Mouse (Mus musculus): Measurements from ENCODE around the gene 4930579F01Rik. TPM values are rescaled to one million over a fixed set of nuclear protein-coding genes. Genes with fewer than 3 reads are reported as not detected.

4930579F01Rik gene
- polyA plus RNA-seq (2011; ENCODE audit: insufficient read depth, insufficient read length, low replicate concordance, missing spikeins): not detected in 2 replicates

DNA sequence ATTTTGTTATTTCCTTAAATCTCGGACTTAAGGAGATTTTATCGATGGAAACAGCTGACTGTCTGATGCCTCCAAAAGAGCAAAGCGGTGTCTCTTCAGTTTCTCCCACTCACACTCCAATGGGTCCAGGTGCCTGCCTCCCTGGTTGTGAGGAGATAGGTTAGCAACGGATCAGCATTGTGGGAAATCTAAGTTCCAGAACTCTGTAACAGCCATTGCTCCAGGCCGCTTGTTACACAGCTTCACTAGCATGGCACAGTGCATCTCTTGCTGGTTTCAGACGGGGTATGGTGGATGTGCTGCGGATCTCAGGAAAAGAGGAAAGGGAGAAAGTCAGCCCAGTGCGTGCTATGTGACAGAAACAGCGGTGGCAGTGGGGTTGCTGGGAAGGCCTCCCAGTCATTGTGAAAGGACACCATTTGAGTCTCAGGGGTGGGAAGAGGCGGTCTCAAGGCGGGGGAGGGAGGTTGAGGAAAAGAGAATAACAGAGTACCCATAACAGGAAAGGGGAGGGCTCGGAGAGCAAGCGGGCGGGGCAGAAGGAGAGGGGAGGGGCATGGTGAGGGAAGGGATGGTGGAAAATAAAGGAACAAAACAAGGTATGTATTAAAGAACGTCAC is at the start of gene 4930579F01Rik:
TSS of gene 4930579F01Rik (minus strand) at position 143 of the 620 bp plus-strand sequence.
- no peaks in the 10 kb centered on the region for H3K4me1 ChIP-seq (ENCODE audit: control insufficient read depth, insufficient read depth, low read length)
- TF ChIP-seq CTCF (IDR thresholded peaks at IDR 0.05; ENCODE audit: control insufficient read depth, insufficient read depth, low read length) (no peak), POLR2A (IDR thresholded peaks at IDR 0.05; ENCODE audit: borderline replicate concordance, control insufficient read depth, low read depth, low read length) (no peak)
- WGBS: 79% methylated on average over 15 of the region's 15 CpGs
- H3K27ac ChIP-seq (ENCODE audit: control insufficient read depth, insufficient read depth, low read depth, low read length, poor library complexity): no peak within 1 kb of the TSS
- H3K4me3 ChIP-seq (replicated peaks; ENCODE audit: control insufficient read depth, low read depth, low read length): no peak within 1 kb of the TSS

DNA sequence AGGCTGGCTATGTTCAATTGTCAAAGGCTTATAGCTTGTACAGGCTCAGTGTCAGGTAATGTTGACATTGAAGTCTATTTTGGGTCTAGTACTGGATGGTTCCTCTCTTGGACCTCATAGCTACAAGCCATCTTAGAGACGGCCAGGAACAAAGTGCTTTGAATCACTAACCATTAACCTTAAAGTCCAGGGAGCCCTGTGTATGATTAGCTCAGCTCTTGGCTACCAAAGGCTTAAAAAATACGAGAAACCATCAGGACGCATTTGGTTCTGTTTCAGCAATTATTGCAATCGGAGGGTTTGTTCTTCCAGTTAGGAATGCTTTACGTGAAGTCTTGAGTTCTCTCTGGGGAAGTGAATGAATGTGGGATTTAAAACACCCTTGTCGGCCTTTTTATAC is 49.3 kb upstream of the 4930579F01Rik start:
- WGBS: 81% methylated on average over 6 of the region's 6 CpGs
- Histone ChIP-seq H3K27ac (ENCODE audit: control insufficient read depth, insufficient read depth, low read depth, low read length, poor library complexity) (no peak overlapping the region), H3K4me1 (ENCODE audit: control insufficient read depth, insufficient read depth, low read length) (no peaks in the 10 kb centered on the region), H3K4me3 (replicated peaks; ENCODE audit: control insufficient read depth, low read depth, low read length) (no peak overlapping the region)
- TF ChIP-seq CTCF (IDR thresholded peaks at IDR 0.05; ENCODE audit: control insufficient read depth, insufficient read depth, low read length): no peak
- TF ChIP-seq POLR2A (IDR thresholded peaks at IDR 0.05; ENCODE audit: borderline replicate concordance, control insufficient read depth, low read depth, low read length): no peak

DNA sequence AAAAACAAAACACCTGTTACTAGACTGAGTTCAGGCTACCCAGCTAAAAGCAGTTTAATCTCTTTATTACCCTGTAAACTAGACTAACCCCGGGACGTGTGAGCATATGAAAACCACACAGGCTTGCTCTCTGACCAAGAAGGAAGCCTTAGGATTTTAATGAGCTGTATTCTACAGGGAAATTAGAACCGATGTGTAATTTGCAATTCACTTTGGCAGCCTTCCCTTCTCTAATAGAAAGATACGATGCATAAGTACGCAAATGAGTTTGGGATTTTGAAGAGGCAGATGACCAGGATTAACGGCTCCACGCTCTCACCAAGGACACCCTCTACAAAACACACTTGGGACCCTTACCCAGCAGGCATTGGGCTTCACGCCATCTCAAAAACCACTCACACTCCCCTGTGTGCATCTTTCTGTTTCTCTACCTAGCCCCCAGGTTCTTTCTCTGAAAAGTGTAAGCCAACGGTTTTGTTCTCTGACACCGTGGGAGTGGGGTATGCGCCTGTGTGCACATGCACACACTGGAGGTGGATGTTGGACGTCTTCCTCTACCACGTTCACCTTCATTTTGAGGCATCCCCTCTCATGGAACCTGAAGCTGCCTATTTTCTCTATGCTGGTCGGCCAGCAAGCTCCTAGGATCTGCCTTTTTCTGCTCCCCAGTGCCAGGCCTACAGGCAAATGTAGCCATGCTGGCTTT is 48.5 kb upstream of the 4930579F01Rik start:
- Histone ChIP-seq H3K4me1 (ENCODE audit: control insufficient read depth, insufficient read depth, low read length) (no peaks in the 10 kb centered on the region), H3K27ac (ENCODE audit: control insufficient read depth, insufficient read depth, low read depth, low read length, poor library complexity) (no peak overlapping the region), H3K4me3 (replicated peaks; ENCODE audit: control insufficient read depth, low read depth, low read length) (no peak overlapping the region)
- 75% methylated on average over 14 of the region's 14 CpGs for WGBS
- no peak for TF ChIP-seq CTCF (IDR thresholded peaks at IDR 0.05; ENCODE audit: control insufficient read depth, insufficient read depth, low read length)
- no peak for TF ChIP-seq POLR2A (IDR thresholded peaks at IDR 0.05; ENCODE audit: borderline replicate concordance, control insufficient read depth, low read depth, low read length)

- no peak for TF ChIP-seq POLR2A (IDR thresholded peaks at IDR 0.05; ENCODE audit: borderline replicate concordance, control insufficient read depth, low read depth, low read length)
- no peak for TF ChIP-seq CTCF (IDR thresholded peaks at IDR 0.05; ENCODE audit: control insufficient read depth, insufficient read depth, low read length)
- H3K27ac ChIP-seq (ENCODE audit: control insufficient read depth, insufficient read depth, low read depth, low read length, poor library complexity): no peak overlapping the region
- WGBS: 46% methylated on average over 6 of the region's 6 CpGs
- no peak overlapping the region for H3K4me3 ChIP-seq (replicated peaks; ENCODE audit: control insufficient read depth, low read depth, low read length)
- no peaks in the 10 kb centered on the region for H3K4me1 ChIP-seq (ENCODE audit: control insufficient read depth, insufficient read depth, low read length)
These were observed 47.7 kb upstream of the 4930579F01Rik start for GRCm38 (mm10) chr3:138241371-138241770.

DNA sequence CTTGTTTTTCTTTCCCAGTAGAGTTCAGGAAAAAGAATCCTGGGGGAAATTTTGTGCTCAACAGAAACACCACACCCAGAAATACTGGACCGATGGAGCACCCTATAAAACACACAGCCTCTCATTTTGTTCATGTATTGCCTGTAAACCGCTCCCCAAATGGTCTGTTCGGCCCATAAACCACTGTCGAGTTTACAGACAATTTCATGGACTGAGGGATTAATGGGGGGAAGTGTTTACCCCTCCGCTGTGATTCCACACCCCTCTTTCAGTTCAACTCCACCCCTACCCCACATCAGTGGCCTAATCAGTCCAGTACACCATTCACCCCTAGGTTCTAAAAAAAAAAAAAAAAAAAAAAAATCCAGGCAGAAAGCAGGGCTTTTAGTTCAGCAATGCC is 47.3 kb upstream of the 4930579F01Rik start:
- WGBS: 69% methylated on average over 5 of the region's 5 CpGs
- Histone ChIP-seq H3K27ac (ENCODE audit: control insufficient read depth, insufficient read depth, low read depth, low read length, poor library complexity) (no peak overlapping the region), H3K4me3 (replicated peaks; ENCODE audit: control insufficient read depth, low read depth, low read length) (no peak overlapping the region), H3K4me1 (ENCODE audit: control insufficient read depth, insufficient read depth, low read length) (no peaks in the 10 kb centered on the region)
- TF ChIP-seq POLR2A (IDR thresholded peaks at IDR 0.05; ENCODE audit: borderline replicate concordance, control insufficient read depth, low read depth, low read length): no peak
- no peak for TF ChIP-seq CTCF (IDR thresholded peaks at IDR 0.05; ENCODE audit: control insufficient read depth, insufficient read depth, low read length)

- Histone ChIP-seq H3K4me1 (ENCODE audit: control insufficient read depth, insufficient read depth, low read length) (no peaks in the 10 kb centered on the region), H3K27ac (ENCODE audit: control insufficient read depth, insufficient read depth, low read depth, low read length, poor library complexity) (no peak overlapping the region), H3K4me3 (replicated peaks; ENCODE audit: control insufficient read depth, low read depth, low read length) (no peak overlapping the region)
- TF ChIP-seq POLR2A (IDR thresholded peaks at IDR 0.05; ENCODE audit: borderline replicate concordance, control insufficient read depth, low read depth, low read length) (no peak), CTCF (IDR thresholded peaks at IDR 0.05; ENCODE audit: control insufficient read depth, insufficient read depth, low read length) (no peak)
- WGBS: 84% methylated on average over 3 of the region's 3 CpGs
These were observed 46.8 kb upstream of the 4930579F01Rik start for GRCm38 (mm10) chr3:138240411-138240810.

GRCm38 (mm10) chr3:138239461-138239860 is 45.8 kb upstream of the 4930579F01Rik start:
- TF ChIP-seq POLR2A (IDR thresholded peaks at IDR 0.05; ENCODE audit: borderline replicate concordance, control insufficient read depth, low read depth, low read length) (no peak), CTCF (IDR thresholded peaks at IDR 0.05; ENCODE audit: control insufficient read depth, insufficient read depth, low read length) (no peak)
- WGBS: 80% methylated on average over 6 of the region's 6 CpGs
- H3K4me3 ChIP-seq (replicated peaks; ENCODE audit: control insufficient read depth, low read depth, low read length): no peak overlapping the region

GRCm38 (mm10) chr3:138238046-138238445 is 44.4 kb upstream of the 4930579F01Rik start:
- Histone ChIP-seq H3K4me1 (ENCODE audit: control insufficient read depth, insufficient read depth, low read length) (no peaks in the 10 kb centered on the region), H3K4me3 (replicated peaks; ENCODE audit: control insufficient read depth, low read depth, low read length) (no peak overlapping the region), H3K27ac (ENCODE audit: control insufficient read depth, insufficient read depth, low read depth, low read length, poor library complexity) (no peak overlapping the region)
- 67% methylated on average over 10 of the region's 10 CpGs for WGBS
- TF ChIP-seq CTCF (IDR thresholded peaks at IDR 0.05; ENCODE audit: control insufficient read depth, insufficient read depth, low read length): no peak
- no peak for TF ChIP-seq POLR2A (IDR thresholded peaks at IDR 0.05; ENCODE audit: borderline replicate concordance, control insufficient read depth, low read depth, low read length)

More at GRCm38 (mm10) chr3:138239461-138239860, 45.8 kb upstream of the 4930579F01Rik start:
- no peaks in the 10 kb centered on the region for H3K4me1 ChIP-seq (ENCODE audit: control insufficient read depth, insufficient read depth, low read length)
- H3K27ac ChIP-seq (ENCODE audit: control insufficient read depth, insufficient read depth, low read depth, low read length, poor library complexity): no peak overlapping the region

All from bone marrow, adult 2 months (tissue).